Mouse (Mus musculus) liver, adult 2 months (tissue): ENCODE measurements around the gene Wdr24.

Experiments
- CTCF ChIP-seq: fragments of 200-500 bp; IDR thresholded peaks from 2 replicates; pipeline ENCODE4 v1.5.1; 2011; ENCODE audit warnings: low read depth, low read length, control low read depth
- POLR2A ChIP-seq: fragments of 200-500 bp; IDR thresholded peaks from 2 replicates; pipeline ENCODE4 v1.6.1; 2011; ENCODE audit warnings: low read length, control low read depth; ENCODE audit not compliant: insufficient read depth; ENCODE audit errors: extremely low read depth

GRCm38 (mm10) chr17:25873405-25874147, 50.1 kb downstream of the Wdr24 start:
- no peak for TF ChIP-seq CTCF
- no peak for TF ChIP-seq POLR2A
